Mouse (Mus musculus) MEL (cell line): ENCODE measurements around the gene Gm49711. TPM values are rescaled to one million over a fixed set of nuclear protein-coding genes. Genes with fewer than 3 reads are reported as not detected.

ENCODE experiments used
- DNase-seq: peaks from one replicate; pipeline ENCODE4 v3.0.0; 2011; ENCODE audit warnings: low read depth, low spot score
- H3K27ac ChIP-seq: 2 replicates; pipeline ENCODE4 v1.5.1; 2012; ENCODE audit warnings: low read depth, mild to moderate bottlenecking, control low read depth, low read length, moderate library complexity; ENCODE audit not compliant: control insufficient read depth
- H3K27me3 ChIP-seq, 2 experiments: fragments of 150-350 bp in 1 of 2; sonication (generic) in 1 of 2; 2 replicates each; pipeline ENCODE4 v1.6.1; 2012; ENCODE audit warnings: low read length in 2 of 2, mild to moderate bottlenecking in 2 of 2, improper control_type of control experiment in 1 of 2, moderate library complexity in 1 of 2; ENCODE audit not compliant: insufficient read depth in 2 of 2, control insufficient read depth in 1 of 2
- H3K36me3 ChIP-seq, 2 experiments: 2 replicates each; pipeline ENCODE4 v1.6.1; 2012 to 2014; ENCODE audit warnings: low read length in 2 of 2, improper control_type of control experiment in 1 of 2, inconsistent platforms in 1 of 2, mild to moderate bottlenecking in 1 of 2; ENCODE audit not compliant: insufficient read depth in 2 of 2, control insufficient read depth in 1 of 2
- H3K4me1 ChIP-seq, 2 experiments: fragments of 150-350 bp in 1 of 2; sonication (generic) in 1 of 2; 2 replicates each; pipeline ENCODE4 v1.6.1; 2012; ENCODE audit warnings: low read length in 2 of 2, improper control_type of control experiment in 1 of 2, mild to moderate bottlenecking in 1 of 2; ENCODE audit not compliant: insufficient read depth in 2 of 2, control insufficient read depth in 1 of 2
- H3K4me3 ChIP-seq, 2 experiments: fragments of 150-350 bp in 1 of 2; sonication (generic) in 1 of 2; 2 replicates each; pipeline ENCODE4 v1.5.1; 2012; ENCODE audit warnings: low read depth in 2 of 2, low read length in 2 of 2, mild to moderate bottlenecking in 2 of 2, moderate library complexity in 2 of 2, control low read depth in 1 of 2, improper control_type of control experiment in 1 of 2; ENCODE audit not compliant: control insufficient read depth in 1 of 2, insufficient read depth in 1 of 2
- H3K79me2 ChIP-seq: 2 replicates; pipeline ENCODE4 v1.6.1; 2012; ENCODE audit warnings: mild to moderate bottlenecking, low read length, moderate library complexity; ENCODE audit not compliant: control insufficient read depth, poor library complexity, insufficient read depth
- H3K9ac ChIP-seq: 2 replicates; pipeline ENCODE4 v1.6.1; 2012; ENCODE audit warnings: low read depth, mild to moderate bottlenecking, control low read depth, low read length, moderate library complexity; ENCODE audit not compliant: control insufficient read depth, poor library complexity, severe bottlenecking
- H3K9me3 ChIP-seq: fragments of 150-350 bp; sonication (generic); replicated peaks from 2 replicates; pipeline ENCODE4 v1.6.1; 2012; ENCODE audit warnings: mild to moderate bottlenecking, low read length, improper control_type of control experiment, moderate library complexity; ENCODE audit not compliant: insufficient read depth
- CHD1 ChIP-seq: IDR thresholded peaks from 2 replicates; pipeline ENCODE4 v1.6.1; 2012; ENCODE audit warnings: low read depth, mild to moderate bottlenecking, inconsistent platforms, low read length, improper control_type of control experiment
- CHD2 ChIP-seq: IDR thresholded peaks from 2 replicates; pipeline ENCODE4 v1.6.1; 2011; ENCODE audit warnings: low read length, improper control_type of control experiment
- CTCF ChIP-seq, 3 experiments: IDR thresholded peaks in 2 of 3; conservative IDR thresholded peaks in 1 of 3; 2 replicates each; pipeline ENCODE4 v1.5.1; 2011 to 2012; ENCODE audit warnings: low read length in 3 of 3, low read depth in 2 of 3, mild to moderate bottlenecking in 2 of 3, improper control_type of control experiment in 1 of 3, inconsistent platforms in 1 of 3, mixed read lengths in 1 of 3, moderate library complexity in 1 of 3; ENCODE audit not compliant: control insufficient read depth in 1 of 3, insufficient read depth in 1 of 3, poor library complexity in 1 of 3, severe bottlenecking in 1 of 3
- EP300 ChIP-seq, 2 experiments: IDR thresholded peaks; 2 replicates each; pipeline ENCODE4 v1.6.1; 2011; ENCODE audit warnings: improper control_type of control experiment in 2 of 2, low read length in 2 of 2, low read depth in 1 of 2, mild to moderate bottlenecking in 1 of 2
- GABPA ChIP-seq: IDR thresholded peaks from 2 replicates; pipeline ENCODE4 v1.6.1; 2012; ENCODE audit warnings: low read depth, mild to moderate bottlenecking, inconsistent platforms, low read length, improper control_type of control experiment, moderate library complexity
- GATA1 ChIP-seq: IDR thresholded peaks from 2 replicates; pipeline ENCODE4 v1.6.1; 2011; ENCODE audit warnings: low read depth, low read length, improper control_type of control experiment
- KAT2A ChIP-seq: conservative IDR thresholded peaks from 2 replicates; pipeline ENCODE4 v1.6.1; 2012; ENCODE audit warnings: low read depth, low read length, improper control_type of control experiment, inconsistent platforms
- MAX ChIP-seq: IDR thresholded peaks from 2 replicates; pipeline ENCODE4 v1.6.1; 2011; ENCODE audit warnings: low read length, improper control_type of control experiment
- MEF2A ChIP-seq: IDR thresholded peaks from 2 replicates; pipeline ENCODE4 v1.6.1; 2014; ENCODE audit warnings: low read depth, mild to moderate bottlenecking, inconsistent platforms, low read length, improper control_type of control experiment; ENCODE audit not compliant: poor library complexity, insufficient replicate concordance, severe bottlenecking; ENCODE audit errors: extremely low read depth
- MYB ChIP-seq: IDR thresholded peaks from 2 replicates; pipeline ENCODE4 v1.6.1; 2011; ENCODE audit warnings: mild to moderate bottlenecking, low read depth, low read length, improper control_type of control experiment
- MYC ChIP-seq: IDR thresholded peaks from 2 replicates; pipeline ENCODE4 v1.6.1; 2011; ENCODE audit warnings: low read depth, mild to moderate bottlenecking, low read length, improper control_type of control experiment, moderate library complexity
- POLR2A ChIP-seq, 2 experiments: IDR thresholded peaks; 2 replicates each; pipeline ENCODE4 v1.6.1; 2011 to 2012; ENCODE audit warnings: low read length in 2 of 2, mild to moderate bottlenecking in 2 of 2, control low read depth in 1 of 2, improper control_type of control experiment in 1 of 2, low read depth in 1 of 2, moderate library complexity in 1 of 2; ENCODE audit not compliant: control insufficient read depth in 1 of 2, insufficient read depth in 1 of 2, poor library complexity in 1 of 2
- POLR2AphosphoS2 ChIP-seq: IDR thresholded peaks from 2 replicates; pipeline ENCODE4 v1.6.1; 2011; ENCODE audit warnings: low read length, improper control_type of control experiment
- RAD21 ChIP-seq: IDR thresholded peaks from 2 replicates; pipeline ENCODE4 v1.6.1; 2011; ENCODE audit warnings: mild to moderate bottlenecking, low read depth, low read length, improper control_type of control experiment
- SIN3A ChIP-seq: IDR thresholded peaks from 2 replicates; pipeline ENCODE4 v1.6.1; 2012; ENCODE audit warnings: low read length, improper control_type of control experiment, inconsistent platforms
- USF1 ChIP-seq: IDR thresholded peaks from 2 replicates; pipeline ENCODE4 v1.6.1; 2014; ENCODE audit warnings: low read depth, mild to moderate bottlenecking, inconsistent platforms, low read length, improper control_type of control experiment, moderate library complexity
- USF2 ChIP-seq, 2 experiments: IDR thresholded peaks; 2 replicates each; pipeline ENCODE4 v1.6.1; 2011 to 2012; ENCODE audit warnings: improper control_type of control experiment in 2 of 2, low read length in 2 of 2, borderline replicate concordance in 1 of 2, inconsistent platforms in 1 of 2, low read depth in 1 of 2, mild to moderate bottlenecking in 1 of 2; ENCODE audit not compliant: insufficient read depth in 1 of 2
- ZC3H11A ChIP-seq: IDR thresholded peaks from 2 replicates; pipeline ENCODE4 v1.6.1; 2012; ENCODE audit warnings: low read depth, mild to moderate bottlenecking, inconsistent platforms, low read length, improper control_type of control experiment
- ZKSCAN1 ChIP-seq: IDR thresholded peaks from 2 replicates; pipeline ENCODE4 v1.6.1; 2012; ENCODE audit warnings: low read depth, mild to moderate bottlenecking, inconsistent platforms, low read length, improper control_type of control experiment, moderate library complexity
- polyA plus RNA-seq, 2 experiments: library from polyadenylated mRNA; stranded (reverse) in 1 of 2; unstranded in 1 of 2; fragments of >175 nt in 1 of 2; fragments of >200 nt in 1 of 2; gene quantifications; 2 replicates each; pipeline versions ENCODE4 v1.2.1 to v1.2.4; 2012; ENCODE audit warnings: low replicate concordance in 2 of 2, low read depth in 1 of 2; ENCODE audit not compliant: insufficient read length in 2 of 2, insufficient read depth in 1 of 2, missing spikeins in 1 of 2
- total RNA-seq: library from RNA; depleted of rRNA; stranded (reverse); fragments of 300-350 nt; gene quantifications from 2 replicates; pipeline ENCODE4 v1.2.3, GENCODE M21; 2012

Gene Gm49711
- total and polyA plus RNA-seq, 3 experiments: not detected

DNA sequence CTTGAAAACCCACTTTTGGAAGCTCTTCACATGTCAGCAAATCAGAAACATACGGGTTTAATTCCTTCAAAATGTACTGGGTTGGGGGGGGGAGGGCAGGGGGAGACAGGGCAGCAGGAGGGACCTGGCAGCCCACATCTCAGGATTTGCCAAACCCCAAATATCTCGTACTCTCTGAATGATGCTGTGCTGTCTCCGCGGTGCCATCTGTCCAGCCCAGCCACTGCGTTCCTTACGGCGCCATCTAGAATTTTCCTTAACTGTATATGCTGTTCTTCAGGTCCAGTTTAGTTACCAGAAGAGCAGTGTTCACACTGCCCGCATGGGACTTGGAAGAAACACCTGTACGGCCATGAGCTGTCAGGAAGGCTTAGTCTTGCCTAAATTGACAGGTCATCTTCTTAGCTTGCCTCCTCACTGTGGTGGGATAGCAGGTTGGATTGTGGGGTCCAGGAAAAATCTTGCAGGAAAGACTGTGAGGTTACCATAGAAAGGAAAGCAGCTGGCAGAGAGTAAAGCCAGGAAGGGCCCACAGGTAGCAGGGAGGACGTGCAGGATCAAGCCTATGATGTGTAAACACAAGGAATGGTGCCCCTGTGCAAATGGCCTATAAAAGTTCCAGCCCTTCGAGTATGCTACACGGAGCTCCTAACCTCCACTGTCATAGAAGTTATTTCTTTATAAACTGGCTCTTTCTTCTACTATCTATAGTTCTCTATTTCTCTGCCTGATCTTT is 89.7 kb downstream of the Gm49711 start:
- no peak for DNase-seq
- no peak overlapping the region for H3K4me3 ChIP-seq

DNA sequence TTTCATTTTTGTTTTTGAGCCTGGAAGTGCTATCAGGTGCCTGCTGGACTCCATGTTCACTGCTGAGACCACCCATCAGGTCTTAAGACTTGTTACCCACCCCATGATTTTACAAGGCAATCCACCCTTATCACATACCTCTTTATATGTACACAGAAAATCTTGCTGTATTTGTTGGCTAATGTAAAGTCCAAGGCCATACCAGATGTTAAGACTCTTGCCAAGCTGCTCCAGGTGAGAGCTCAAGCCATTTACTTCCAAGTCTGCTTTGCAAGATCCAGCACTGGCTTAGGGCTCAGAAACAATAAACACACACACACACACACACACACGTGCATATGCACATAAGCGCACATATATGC is 90.2 kb downstream of the Gm49711 start:
- no peak for TF ChIP-seq EP300 (IDR thresholded peaks at IDR 0.05; ENCODE audit: low read depth in 1 of 2, low read length in 2 of 2)
- TF ChIP-seq USF1: no peak
- no peak for TF ChIP-seq ZC3H11A
- TF ChIP-seq GABPA: no peak
- TF ChIP-seq GATA1: no peak
- no peak for TF ChIP-seq RAD21
- no peak for TF ChIP-seq MAX
- no peak for TF ChIP-seq ZKSCAN1
- no peak for TF ChIP-seq POLR2A (IDR thresholded peaks at IDR 0.05; ENCODE audit: control insufficient read depth in 1 of 2, insufficient read depth in 1 of 2, low read depth in 1 of 2, low read length in 2 of 2, poor library complexity in 1 of 2)
- TF ChIP-seq MYC: no peak
- TF ChIP-seq MYB: no peak
- no peak for TF ChIP-seq CHD1
- no peak for TF ChIP-seq USF2 (IDR thresholded peaks at IDR 0.05; ENCODE audit: borderline replicate concordance in 1 of 2, insufficient read depth in 1 of 2, low read depth in 1 of 2, low read length in 2 of 2)
- no peak for TF ChIP-seq POLR2AphosphoS2
- no peak for TF ChIP-seq KAT2A
- no peak for TF ChIP-seq CHD2
- no peak for TF ChIP-seq SIN3A
- no peak for TF ChIP-seq MEF2A
- no peak for TF ChIP-seq CTCF (IDR thresholded peaks at IDR 0.05 in 2 of 3, conservative IDR thresholded peaks at IDR 0.05 in 1 of 3; ENCODE audit: control insufficient read depth in 1 of 3, insufficient read depth in 1 of 3, low read depth in 2 of 3, low read length in 3 of 3, poor library complexity in 1 of 3, severe bottlenecking in 1 of 3)
- H3K9me3 ChIP-seq: no peaks in the 10 kb centered on the region

More for the DNA sequence above, 89.7 kb downstream of the Gm49711 start:
- H3K36me3 ChIP-seq: no peaks in the 10 kb centered on the region
- H3K9me3 ChIP-seq: no peaks in the 10 kb centered on the region
- no peaks in the 10 kb centered on the region for H3K4me1 ChIP-seq
- H3K79me2 ChIP-seq: no peaks in the 10 kb centered on the region
- peaks cover 5 to 10% of the 10 kb centered on the region in 2 experiments for H3K27me3 ChIP-seq
- no peak overlapping the region for H3K9ac ChIP-seq
- no peak overlapping the region for H3K27ac ChIP-seq
- no peak for TF ChIP-seq USF2 (IDR thresholded peaks at IDR 0.05; ENCODE audit: borderline replicate concordance in 1 of 2, insufficient read depth in 1 of 2, low read depth in 1 of 2, low read length in 2 of 2)

More for the DNA sequence above, 90.2 kb downstream of the Gm49711 start:
- H3K79me2 ChIP-seq: no peaks in the 10 kb centered on the region
- H3K27me3 ChIP-seq: peaks cover 9 to 10% of the 10 kb centered on the region in 2 experiments
- no peaks in the 10 kb centered on the region for H3K36me3 ChIP-seq
- no peak overlapping the region for H3K4me3 ChIP-seq
- DNase-seq: no peak
- no peaks in the 10 kb centered on the region for H3K4me1 ChIP-seq
- no peak overlapping the region for H3K27ac ChIP-seq
- no peak overlapping the region for H3K9ac ChIP-seq
